Mouse (Mus musculus) gastrocnemius, postnatal 14 days (tissue): ENCODE data around the gene Cd40. TPM values are rescaled to one million over a fixed set of nuclear protein-coding genes. Genes with fewer than 3 reads are reported as not detected.
A peak's percentile ranks its signal among the peaks of the same experiment; 100 is the strongest.

Source experiments
- DNase-seq: peaks from one replicate; pipeline ENCODE4 v3.0.0; 2021; ENCODE audit warnings: mixed read lengths
- intact Hi-C: fragments of 180-260 bp; cut with DNase I; formaldehyde crosslinking; loops from one replicate; pipeline ENCODE4 v1.15.1; 2025; ENCODE audit warnings: low total_unique reads
- long read RNA-seq, 2 experiments: library from polyadenylated mRNA; stranded (forward); transcript quantifications; one replicate each; pipeline ENCODE4 v2.0.0; 2021
- total RNA-seq, 2 experiments: library from RNA; stranded (reverse); gene quantifications; 2 replicates each; pipeline ENCODE4 v1.2.3; 2021

The Cd40 gene
- total RNA-seq, result 1 to 10 TPM; 1.1 to 1.2 TPM
- long read RNA-seq, experiment 1, partial matches to known transcripts, result 0 of 1 reads
- long read RNA-seq, experiment 1, other reads (novel, unspliced or antisense), result 0 of 1 reads
- long read RNA-seq, experiment 2, partial matches to known transcripts, result 1 of 2 reads
- long read RNA-seq, experiment 2, other reads (novel, unspliced or antisense), result 0 of 2 reads

DNA sequence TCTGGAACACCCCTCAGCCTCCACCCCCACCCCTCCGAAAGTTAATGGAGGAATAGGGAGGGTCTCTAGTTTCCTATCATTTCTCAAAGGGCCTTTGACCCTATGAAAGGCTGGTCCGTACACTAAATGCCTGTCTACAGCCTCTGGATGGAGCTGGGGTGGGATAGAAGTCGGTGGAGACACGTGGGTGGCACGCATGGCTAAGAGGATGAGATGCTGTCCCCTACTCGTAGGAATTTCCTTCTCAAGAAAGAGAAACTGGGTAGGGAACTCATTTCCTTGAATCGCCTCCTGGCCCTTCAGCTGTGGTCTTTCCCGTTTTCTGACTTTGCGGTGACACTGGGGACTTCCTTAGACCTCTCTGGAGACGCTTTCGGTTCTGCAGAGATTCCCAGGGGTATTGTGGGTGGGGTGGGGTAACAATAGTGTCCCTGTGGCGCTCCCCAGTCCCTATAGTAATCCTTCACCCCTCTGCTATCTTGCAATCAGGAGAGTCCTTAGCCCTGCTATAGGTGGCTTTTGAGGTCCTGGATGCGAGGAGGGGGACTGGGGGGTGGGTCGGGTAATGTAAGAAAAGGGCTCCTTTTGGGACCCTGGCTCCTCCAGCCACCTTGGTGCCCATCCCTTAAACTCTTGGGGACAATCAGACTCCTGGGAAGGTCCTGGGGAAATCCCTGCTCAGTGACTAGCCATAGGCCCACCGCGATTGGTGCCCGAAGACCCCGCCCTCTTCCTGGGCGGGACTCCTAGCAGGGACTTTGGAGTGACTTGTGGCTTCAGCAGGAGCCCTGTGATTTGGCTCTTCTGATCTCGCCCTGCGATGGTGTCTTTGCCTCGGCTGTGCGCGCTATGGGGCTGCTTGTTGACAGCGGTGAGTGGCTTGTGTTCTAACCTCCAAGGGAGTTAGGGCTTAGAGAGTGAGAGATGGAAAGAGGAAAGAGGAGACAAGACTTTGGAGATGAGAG, at the start of gene Cd40:
Gene Cd40, plus strand, starts transcription at position 740 of the 965 bp plus-strand sequence.
- intact Hi-C loops, result no loop called here
- DNase-seq, result peak; percentile 56

- intact Hi-C loops, result no loop called here
- no peak for DNase-seq
Observed at GRCm38 (mm10) chr2:165006813-165007212, 48.6 kb upstream of the Cd40 start.

DNA sequence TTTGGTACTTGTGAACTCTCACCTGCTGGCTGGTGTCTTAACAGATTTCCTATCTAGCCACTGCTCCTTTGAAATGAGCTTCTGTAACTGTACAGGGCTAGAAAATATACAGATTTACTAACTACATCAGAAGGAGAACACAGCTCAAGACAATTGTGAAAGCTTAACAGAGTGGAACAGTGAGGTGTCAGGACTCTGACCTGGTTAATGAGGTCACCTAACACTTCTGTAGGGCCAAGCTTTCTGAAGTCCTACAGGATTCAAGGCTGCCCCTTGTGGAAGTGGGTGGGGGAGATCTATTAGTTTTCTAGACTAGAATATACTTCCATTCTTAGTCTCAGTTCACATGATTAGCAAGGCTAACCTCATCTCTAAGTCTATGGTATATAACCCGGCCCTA, 47.4 kb upstream of the Cd40 start:
- intact Hi-C loops, result no loop called here
- DNase-seq, result no peak

DNA sequence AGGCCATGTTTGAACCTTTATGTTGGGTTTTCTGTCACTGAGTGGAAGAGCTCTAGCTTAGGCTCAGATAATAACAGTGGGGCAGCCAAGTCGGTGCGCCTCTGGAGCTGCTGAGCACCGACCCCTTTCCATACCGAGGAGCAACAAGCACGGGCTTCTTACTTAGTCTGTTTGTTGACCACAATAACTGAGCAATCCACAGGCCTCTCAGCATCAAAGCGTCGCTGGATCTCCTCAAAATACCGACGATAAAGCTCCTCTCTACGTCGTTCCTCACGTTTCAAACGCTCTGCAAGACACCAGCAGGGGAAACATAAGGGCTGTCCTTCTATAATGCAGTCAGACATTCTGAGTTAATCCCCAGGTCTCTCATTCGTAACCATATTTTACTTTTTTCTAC, 46.3 kb upstream of the Cd40 start:
- intact Hi-C loops, result no loop called here
- no peak for DNase-seq

GRCm38 (mm10) chr2:165009581-165009980, 45.8 kb upstream of the Cd40 start:
- no peak for DNase-seq
- intact Hi-C loops, result no loop called here

GRCm38 (mm10) chr2:165010351-165010750, 45.1 kb upstream of the Cd40 start:
- intact Hi-C loops, result no loop called here
- DNase-seq, result no peak

DNA sequence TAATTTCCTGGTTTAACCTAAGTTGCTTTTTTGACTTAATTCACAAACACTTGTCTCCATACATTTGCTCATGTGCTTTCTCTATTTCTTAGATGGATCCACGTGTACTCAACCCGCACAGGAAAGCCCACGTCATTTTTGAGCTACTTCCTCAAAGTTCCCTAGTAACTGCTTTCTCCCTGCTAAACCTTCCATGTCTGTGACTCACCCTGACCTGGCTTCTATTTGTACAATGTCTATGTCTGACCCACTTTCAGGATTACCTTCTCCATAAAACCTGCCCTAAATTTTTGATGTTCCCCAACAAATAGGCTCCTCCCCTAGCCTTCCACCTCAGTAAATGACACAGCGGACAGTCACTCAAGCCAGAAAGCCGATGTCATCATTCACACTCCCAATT, 40.5 kb upstream of the Cd40 start:
- DNase-seq, result no peak
- intact Hi-C loops, result no loop called here

- intact Hi-C loops, result no loop called here
- no peak for DNase-seq
Observed at GRCm38 (mm10) chr2:165020490-165020889, 34.9 kb upstream of the Cd40 start.

DNA sequence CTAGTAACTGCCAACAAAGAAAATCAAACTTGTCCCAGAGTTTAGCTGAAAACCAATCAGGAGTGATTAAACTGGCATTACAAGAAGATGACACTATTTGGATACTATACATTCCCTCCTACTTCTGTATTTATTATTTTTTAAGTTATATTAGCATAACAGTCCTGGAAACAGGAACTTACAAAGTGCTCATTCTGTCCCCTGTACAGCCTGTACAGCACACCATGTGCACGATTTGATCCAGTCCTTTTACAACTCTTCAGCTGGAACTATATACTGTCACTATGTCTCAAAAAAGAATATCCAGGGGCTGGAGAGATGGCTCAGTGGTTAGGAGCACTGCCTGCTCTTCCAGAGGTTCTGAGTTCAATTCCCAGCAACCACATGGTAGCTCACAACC, 28.3 kb upstream of the Cd40 start:
- DNase-seq, result no peak
- intact Hi-C loops, result no loop called here

DNA sequence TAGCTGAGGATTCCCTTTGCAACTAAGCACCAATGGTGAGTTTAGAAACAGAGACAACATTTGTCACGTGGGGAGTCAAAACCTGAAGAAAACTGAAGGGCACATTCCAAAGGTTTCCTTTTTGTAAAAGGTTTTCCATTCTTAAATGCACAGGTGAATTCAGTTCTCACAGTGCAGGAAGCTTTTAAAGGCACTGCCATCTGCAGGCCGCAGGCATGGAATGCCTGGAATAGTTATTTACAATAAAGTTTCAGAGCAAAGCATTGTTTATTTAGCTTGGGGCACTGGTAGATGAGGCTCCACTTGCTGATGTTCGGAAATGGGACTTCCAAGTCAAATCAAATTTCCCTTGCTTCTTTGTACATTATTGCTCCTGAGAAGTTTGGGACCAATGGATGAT, 22.9 kb upstream of the Cd40 start:
- intact Hi-C loops, result no loop called here
- DNase-seq, result no peak

- intact Hi-C loops, result no loop called here
- DNase-seq, result no peak
Observed at GRCm38 (mm10) chr2:165033306-165033705, 22.1 kb upstream of the Cd40 start.

DNA sequence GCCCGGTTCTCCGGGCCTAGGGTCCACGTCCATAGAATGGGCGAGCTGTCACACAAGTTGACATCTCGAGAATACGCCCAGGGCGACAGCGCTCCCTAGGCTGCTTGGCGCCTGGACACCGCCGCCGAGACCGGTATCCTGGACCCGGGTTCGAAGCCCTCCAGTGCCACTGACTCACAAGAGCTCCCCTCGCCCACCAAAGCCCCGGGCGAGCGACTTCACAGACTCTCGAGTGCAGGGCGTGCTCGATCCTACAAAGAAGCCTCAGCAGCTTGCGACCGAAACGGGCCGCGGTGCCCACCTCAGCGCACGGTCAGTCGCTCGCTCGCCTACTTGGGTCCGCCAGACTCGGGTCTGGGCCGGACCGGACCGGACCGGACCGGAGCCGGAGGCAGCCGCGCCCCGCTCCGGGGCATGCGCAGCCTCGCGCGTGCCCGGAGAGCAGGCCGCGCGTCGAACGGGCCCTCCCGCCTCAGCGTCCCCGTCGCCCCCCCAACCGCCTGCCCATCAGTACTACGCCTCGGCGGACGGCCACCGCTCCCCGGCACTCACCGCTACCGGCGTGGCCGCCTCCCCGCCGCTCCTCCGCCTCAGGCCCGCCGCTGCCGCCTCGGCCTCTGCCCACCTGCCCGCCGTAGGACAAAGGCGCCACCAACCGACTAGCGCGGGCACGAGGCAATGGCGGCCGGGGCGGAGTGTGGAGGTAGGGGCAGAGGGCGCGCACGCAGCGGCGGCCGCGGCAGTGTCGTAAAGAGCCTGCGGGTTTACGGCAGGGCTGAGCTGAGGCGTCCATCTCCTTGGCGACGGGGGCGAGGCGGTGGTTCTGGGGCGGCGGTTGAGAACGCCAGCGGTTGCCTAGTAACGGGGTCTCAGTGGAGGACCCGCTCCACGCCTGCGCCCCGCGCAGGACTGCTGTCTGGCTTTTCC, 21.0 kb upstream of the Cd40 start, which contains the start of gene Ncoa5:
Gene Ncoa5, minus strand, starts transcription at position 737 of the 927 bp plus-strand sequence.
- peak; percentile 98 for DNase-seq
- intact Hi-C loops, result loop anchor here (5.0 kb wide), 1 partner anchor 82 kb away; no protein-coding TSS in a partner anchor

GRCm38 (mm10) chr2:165035058-165035431, 20.4 kb upstream of the Cd40 start:
- DNase-seq, result no peak
- intact Hi-C loops, result loop anchor here (5.0 kb wide), 1 partner anchor 83 kb away; no protein-coding TSS in a partner anchor

DNA sequence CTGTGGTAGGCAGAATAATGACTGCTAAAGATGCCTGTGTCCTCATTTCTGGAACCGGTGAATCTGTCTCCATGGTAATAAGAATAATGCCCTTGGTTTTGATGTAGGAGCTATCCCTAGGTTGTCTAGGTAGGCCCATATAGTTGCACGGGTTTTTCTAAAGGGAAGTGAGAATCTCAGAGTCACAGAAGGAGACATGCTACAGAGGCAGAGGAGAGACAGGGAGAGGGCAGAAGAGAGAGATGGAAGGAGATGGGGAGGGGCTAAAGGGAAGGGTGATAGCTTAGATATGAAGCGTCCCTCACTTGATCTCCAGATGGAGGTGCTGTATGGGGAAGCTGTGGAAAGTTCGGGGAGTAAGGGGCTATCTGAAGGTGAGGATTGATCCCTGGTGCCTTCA, 18.0 kb upstream of the Cd40 start:
- DNase-seq, result no peak
- intact Hi-C loops, result loop anchor here (5.0 kb wide), 1 partner anchor 85 kb away; no protein-coding TSS in a partner anchor

GRCm38 (mm10) chr2:165042126-165042525, 13.3 kb upstream of the Cd40 start:
- intact Hi-C loops, result no loop called here
- no peak for DNase-seq

- no peak for DNase-seq
- intact Hi-C loops, result no loop called here
Observed at GRCm38 (mm10) chr2:165043090-165043636, 12.3 kb upstream of the Cd40 start.

DNA sequence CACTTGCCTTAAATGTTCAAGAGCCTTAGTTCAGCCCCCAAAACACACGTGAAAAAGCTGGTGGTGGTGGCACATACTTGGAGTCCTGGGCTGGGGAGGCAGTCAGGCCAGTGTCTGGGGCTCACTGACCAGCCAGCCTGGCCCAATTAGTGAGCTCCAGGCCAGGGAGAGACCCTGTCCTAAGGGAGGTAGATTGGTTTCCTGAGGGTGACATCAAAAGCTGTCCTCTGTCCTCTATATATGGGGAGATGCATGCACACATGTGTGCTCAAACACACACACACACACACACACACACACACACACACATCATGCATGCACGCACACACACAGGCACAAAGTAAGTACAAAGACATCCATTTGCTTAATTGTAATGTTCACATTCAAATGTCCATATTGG, 11.7 kb upstream of the Cd40 start:
- intact Hi-C loops, result no loop called here
- no peak for DNase-seq

- DNase-seq, result no peak
- intact Hi-C loops, result no loop called here
Observed at GRCm38 (mm10) chr2:165049044-165049443, 6.4 kb upstream of the Cd40 start.

- DNase-seq, result no peak
- intact Hi-C loops, result no loop called here
Observed at GRCm38 (mm10) chr2:165050826-165051548, 4.4 kb upstream of the Cd40 start.
